Mouse (Mus musculus): ENCODE measurements around the gene Lrif1. TPM values are rescaled to one million over a fixed set of nuclear protein-coding genes. Genes with fewer than 3 reads are reported as not detected.
A peak's percentile ranks its signal among the peaks of the same experiment; 100 is the strongest.
"Not testable (repeated sequence)": the region's sequence is repeated elsewhere in the genome, so short reads cannot be mapped to it uniquely, and the experiment has no call there.

The Lrif1 gene
- polyA plus RNA-seq (2014; fragmentation: Nextera tagmentation; extraction: Ambion mirVana): 18.0 and 18.9 TPM in 2 replicates

- Histone ChIP-seq H3K27ac (ENCODE audit: low read length) (no peak within 1 kb of the TSS), H3K9me3 (ENCODE audit: control insufficient read depth, low read depth, low read length) (peaks cover 3% of the 10 kb centered on the region; the same call in 1 of the 2 replicates), H3K4me3 (ENCODE audit: low read depth, low read length) (peak within 1 kb of the TSS; percentile 54), H3K27me3 (ENCODE audit: control insufficient read depth, insufficient read depth, low read length) (no peaks in the 10 kb centered on the region), H3K4me2 (replicated peaks; ENCODE audit: low read depth, low read length) (peak within 1 kb of the TSS; percentile 53), H3K9ac (replicated peaks; ENCODE audit: low read depth, low read length) (peak within 1 kb of the TSS; percentile 28), H3K36me3 (ENCODE audit: control insufficient read depth, insufficient read depth, low read length) (no peaks in the 10 kb centered on the region), H3K4me1 (ENCODE audit: control insufficient read depth, insufficient read depth, low read length) (no peaks in the 10 kb centered on the region)
- peak; percentile 95 for ATAC-seq (ENCODE audit: insufficient number of reproducible peaks, insufficient read depth, low FRiP score, low read depth)
- under 1% methylated on average over 20 of the region's 20 CpGs for WGBS
Observed at GRCm38 (mm10) chr3:106684830-106685229, at the start of gene Lrif1. Lrif1 (plus strand) TSS chr3:106684987.

GRCm38 (mm10) chr3:106672811-106673210 lies 12.0 kb upstream of the Lrif1 start:
- not testable (repeated sequence) for H3K4me3 ChIP-seq (ENCODE audit: low read depth, low read length); H3K9ac ChIP-seq (replicated peaks; ENCODE audit: low read depth, low read length); H3K36me3 ChIP-seq (ENCODE audit: control insufficient read depth, insufficient read depth, low read length); H3K4me1 ChIP-seq (ENCODE audit: control insufficient read depth, insufficient read depth, low read length); H3K9me3 ChIP-seq (ENCODE audit: control insufficient read depth, low read depth, low read length); H3K27me3 ChIP-seq (ENCODE audit: control insufficient read depth, insufficient read depth, low read length); H3K4me2 ChIP-seq (replicated peaks; ENCODE audit: low read depth, low read length); ATAC-seq (ENCODE audit: insufficient number of reproducible peaks, insufficient read depth, low FRiP score, low read depth); H3K27ac ChIP-seq (ENCODE audit: low read length)
- 69% methylated on average over 14 of the region's 14 CpGs for WGBS

GRCm38 (mm10) chr3:106685381-106685780 lies 594 bp downstream of the Lrif1 start:
- 33% methylated on average over 1 of the region's 1 CpGs for WGBS
- Histone ChIP-seq H3K27ac (ENCODE audit: low read length) (no peak overlapping the region), H3K9ac (replicated peaks; ENCODE audit: low read depth, low read length) (peak overlapping the region; percentile 28; the same call in 1 of the 2 replicates)

GRCm38 (mm10) chr3:106721397-106722027 lies 36.7 kb downstream of the Lrif1 start:
- WGBS: 2% methylated on average over 31 of the region's 31 CpGs
- Histone ChIP-seq H3K9me3 (ENCODE audit: control insufficient read depth, low read depth, low read length) (no peaks in the 10 kb centered on the region), H3K36me3 (ENCODE audit: control insufficient read depth, insufficient read depth, low read length) (no peaks in the 10 kb centered on the region), H3K9ac (replicated peaks; ENCODE audit: low read depth, low read length) (peak overlapping the region; percentile 40; the same call in 1 of the 2 replicates), H3K4me3 (ENCODE audit: low read depth, low read length) (peak overlapping the region; percentile 63), H3K27me3 (ENCODE audit: control insufficient read depth, insufficient read depth, low read length) (no peaks in the 10 kb centered on the region), H3K4me1 (ENCODE audit: control insufficient read depth, insufficient read depth, low read length) (no peaks in the 10 kb centered on the region), H3K27ac (ENCODE audit: low read length) (peak overlapping the region; percentile 95), H3K4me2 (replicated peaks; ENCODE audit: low read depth, low read length) (peak overlapping the region; percentile 49)
- ATAC-seq (ENCODE audit: insufficient number of reproducible peaks, insufficient read depth, low FRiP score, low read depth): peak; percentile 99

More at GRCm38 (mm10) chr3:106685381-106685780, 594 bp downstream of the Lrif1 start:
- no peaks in the 10 kb centered on the region for H3K4me1 ChIP-seq (ENCODE audit: control insufficient read depth, insufficient read depth, low read length)
- peak overlapping the region; percentile 53 for H3K4me2 ChIP-seq (replicated peaks; ENCODE audit: low read depth, low read length)
- peak overlapping the region; percentile 54 for H3K4me3 ChIP-seq (ENCODE audit: low read depth, low read length)
- peaks cover 3% of the 10 kb centered on the region; the same call in 1 of the 2 replicates for H3K9me3 ChIP-seq (ENCODE audit: control insufficient read depth, low read depth, low read length)
- no peak for ATAC-seq (ENCODE audit: insufficient number of reproducible peaks, insufficient read depth, low FRiP score, low read depth)
- no peaks in the 10 kb centered on the region for H3K27me3 ChIP-seq (ENCODE audit: control insufficient read depth, insufficient read depth, low read length)
- H3K36me3 ChIP-seq (ENCODE audit: control insufficient read depth, insufficient read depth, low read length): no peaks in the 10 kb centered on the region

GRCm38 (mm10) chr3:106722028-106722945 lies 37.5 kb downstream of the Lrif1 start:
- ATAC-seq (ENCODE audit: insufficient number of reproducible peaks, insufficient read depth, low FRiP score, low read depth): peak; percentile 91
- Histone ChIP-seq H3K9me3 (ENCODE audit: control insufficient read depth, low read depth, low read length) (no peaks in the 10 kb centered on the region), H3K4me2 (replicated peaks; ENCODE audit: low read depth, low read length) (peak overlapping the region; percentile 49), H3K4me1 (ENCODE audit: control insufficient read depth, insufficient read depth, low read length) (no peaks in the 10 kb centered on the region), H3K36me3 (ENCODE audit: control insufficient read depth, insufficient read depth, low read length) (no peaks in the 10 kb centered on the region), H3K27ac (ENCODE audit: low read length) (peak overlapping the region; percentile 95), H3K9ac (replicated peaks; ENCODE audit: low read depth, low read length) (peak overlapping the region; percentile 40), H3K4me3 (ENCODE audit: low read depth, low read length) (peak overlapping the region; percentile 63), H3K27me3 (ENCODE audit: control insufficient read depth, insufficient read depth, low read length) (no peaks in the 10 kb centered on the region)
- 2% methylated on average over 33 of the region's 33 CpGs for WGBS

GRCm38 (mm10) chr3:106755898-106756297 lies 71.1 kb downstream of the Lrif1 start:
- Histone ChIP-seq H3K4me3 (ENCODE audit: low read depth, low read length) (no peak overlapping the region), H3K4me2 (replicated peaks; ENCODE audit: low read depth, low read length) (no peak overlapping the region), H3K27me3 (ENCODE audit: control insufficient read depth, insufficient read depth, low read length) (no peaks in the 10 kb centered on the region), H3K36me3 (ENCODE audit: control insufficient read depth, insufficient read depth, low read length) (no peaks in the 10 kb centered on the region), H3K9me3 (ENCODE audit: control insufficient read depth, low read depth, low read length) (no peaks in the 10 kb centered on the region), H3K27ac (ENCODE audit: low read length) (no peak overlapping the region), H3K9ac (replicated peaks; ENCODE audit: low read depth, low read length) (no peak overlapping the region), H3K4me1 (ENCODE audit: control insufficient read depth, insufficient read depth, low read length) (no peaks in the 10 kb centered on the region)
- ATAC-seq (ENCODE audit: insufficient number of reproducible peaks, insufficient read depth, low FRiP score, low read depth): no peak
- WGBS: 64% methylated on average over 1 of the region's 1 CpGs

GRCm38 (mm10) chr3:106771834-106772233 lies 87.0 kb downstream of the Lrif1 start:
- WGBS: 70% methylated on average over 1 of the region's 1 CpGs
- H3K9ac ChIP-seq (replicated peaks; ENCODE audit: low read depth, low read length): no peak overlapping the region

GRCm38 (mm10) chr3:106785130-106785529 lies 100.3 kb downstream of the Lrif1 start:
- Histone ChIP-seq H3K9me3 (ENCODE audit: control insufficient read depth, low read depth, low read length) (no peaks in the 10 kb centered on the region), H3K27ac (ENCODE audit: low read length) (no peak overlapping the region), H3K9ac (replicated peaks; ENCODE audit: low read depth, low read length) (no peak overlapping the region), H3K27me3 (ENCODE audit: control insufficient read depth, insufficient read depth, low read length) (no peaks in the 10 kb centered on the region), H3K4me1 (ENCODE audit: control insufficient read depth, insufficient read depth, low read length) (no peaks in the 10 kb centered on the region), H3K4me2 (replicated peaks; ENCODE audit: low read depth, low read length) (no peak overlapping the region), H3K36me3 (ENCODE audit: control insufficient read depth, insufficient read depth, low read length) (no peaks in the 10 kb centered on the region), H3K4me3 (ENCODE audit: low read depth, low read length) (no peak overlapping the region)
- 73% methylated on average over 3 of the region's 3 CpGs for WGBS
- no peak for ATAC-seq (ENCODE audit: insufficient number of reproducible peaks, insufficient read depth, low FRiP score, low read depth)

More at GRCm38 (mm10) chr3:106771834-106772233, 87.0 kb downstream of the Lrif1 start:
- H3K4me1 ChIP-seq (ENCODE audit: control insufficient read depth, insufficient read depth, low read length): no peaks in the 10 kb centered on the region
- no peak overlapping the region for H3K27ac ChIP-seq (ENCODE audit: low read length)
- no peaks in the 10 kb centered on the region for H3K9me3 ChIP-seq (ENCODE audit: control insufficient read depth, low read depth, low read length)
- no peak overlapping the region for H3K4me3 ChIP-seq (ENCODE audit: low read depth, low read length)
- H3K4me2 ChIP-seq (replicated peaks; ENCODE audit: low read depth, low read length): no peak overlapping the region
- no peaks in the 10 kb centered on the region for H3K36me3 ChIP-seq (ENCODE audit: control insufficient read depth, insufficient read depth, low read length)
- ATAC-seq (ENCODE audit: insufficient number of reproducible peaks, insufficient read depth, low FRiP score, low read depth): no peak
- H3K27me3 ChIP-seq (ENCODE audit: control insufficient read depth, insufficient read depth, low read length): no peaks in the 10 kb centered on the region

Measured in stomach, embryonic 14.5 days (tissue).